9 mouse cellular contexts compared by ENCODE assay signal in genomic region chr13:60707541-60708468, GRCm38 (mm10).
DNase-seq lines count a peak whose midpoint lies in the region; ATAC-seq lines count a peak whose summit lies in the region.
"Had no signal": no experiment of that assay in that cellular context is flagged by ENCODE, and none has a peak within 500 bp of the region (broad histone marks: within the 10 kb centered on the region; RNA-seq: fewer than 3 reads in every experiment).

No protein-coding gene starts in this region.

- no peak overlapping the region for H3K4me2 ChIP-seq in neural tube, embryonic 13.5 days
- H3K4me2 ChIP-seq in hindbrain, embryonic 13.5 days = no peak overlapping the region
- H3K4me2 ChIP-seq: midbrain, embryonic 12.5 days had no signal

- H3K4me1 ChIP-seq in neural tube, embryonic 13.5 days (replicated peaks) = peaks cover 23% of the 10 kb centered on the region
- H3K4me1 ChIP-seq in hindbrain, embryonic 13.5 days (replicated peaks) = peaks cover 13% of the 10 kb centered on the region

- H3K4me3 ChIP-seq in neural tube, embryonic 13.5 days = no peak overlapping the region
- no peak overlapping the region for H3K4me3 ChIP-seq in hindbrain, embryonic 13.5 days
- H3K4me3 ChIP-seq: midbrain, embryonic 12.5 days had no signal

- H3K9me3 ChIP-seq in neural tube, embryonic 13.5 days = no peaks in the 10 kb centered on the region
- no peaks in the 10 kb centered on the region for H3K9me3 ChIP-seq in hindbrain, embryonic 13.5 days
- H3K9me3 ChIP-seq: midbrain, embryonic 12.5 days had no signal

- 52% methylated on average over 16 of the region's 16 CpGs for WGBS in neural tube, embryonic 13.5 days
- WGBS in hindbrain, embryonic 13.5 days = 60% methylated on average over 16 of the region's 16 CpGs

- H3K27me3 ChIP-seq in neural tube, embryonic 13.5 days = no peaks in the 10 kb centered on the region
- no peaks in the 10 kb centered on the region for H3K27me3 ChIP-seq in hindbrain, embryonic 13.5 days
- H3K27me3 ChIP-seq: midbrain, embryonic 12.5 days had no signal

- no peak for ATAC-seq in neural tube, embryonic 13.5 days (ENCODE audit: low read depth)
- peak; percentile 15; the same call in 1 of the 2 replicates for ATAC-seq in hindbrain, embryonic 13.5 days (ENCODE audit: low FRiP score)

- 0 out of 2 replicates have a peak overlapping the region, but pooled peaks have one; percentile 0 for H3K9ac ChIP-seq in neural tube, embryonic 13.5 days
- H3K9ac ChIP-seq in hindbrain, embryonic 13.5 days = no peak overlapping the region
- H3K9ac ChIP-seq: midbrain, embryonic 12.5 days had no signal

- H3K36me3 ChIP-seq in neural tube, embryonic 13.5 days = no peaks in the 10 kb centered on the region
- peaks cover 10% of the 10 kb centered on the region for H3K36me3 ChIP-seq in hindbrain, embryonic 13.5 days
- H3K36me3 ChIP-seq: midbrain, embryonic 12.5 days had no signal

- H3K27ac ChIP-seq in neural tube, embryonic 13.5 days (replicated peaks) = peak overlapping the region; percentile 6
- peak overlapping the region; percentile 55 for H3K27ac ChIP-seq in hindbrain, embryonic 13.5 days
- H3K27ac ChIP-seq: midbrain, embryonic 12.5 days had no signal

- peak; percentile 36 for DNase-seq in adrenal gland, postnatal 14 days
- DNase-seq in adrenal gland, postnatal 25 days = no peak
- DNase-seq in neural tube, embryonic 10.5 days (ENCODE audit: extremely low spot score, low spot score) = no peak
- peak; percentile 56 for DNase-seq in retina, postnatal 7 days (ENCODE audit: low read depth, low spot score)
- no peak for DNase-seq in MN1 (ENCODE audit: low spot score)
- no peak for DNase-seq in left cerebral cortex, adult 18-20 months (ENCODE audit: low spot score in 2 of 2)

Comparison
In these comparisons a context has a peak if more than half of its experiments do, and no peak if none do; other contexts are left out.
1. DNase-seq: peak in adrenal gland, postnatal 14 days (single experiment) and retina, postnatal 7 days (single experiment); none in adrenal gland, postnatal 25 days (single experiment), neural tube, embryonic 10.5 days (single experiment), MN1 (single experiment) and left cerebral cortex, adult 18-20 months (0 of 2).